Mouse (Mus musculus): Measurements from ENCODE around the gene Ppfia3.
"Not testable (repeated sequence)": the region's sequence is repeated elsewhere in the genome, so short reads cannot be mapped to it uniquely, and the experiment has no call there.

DNA sequence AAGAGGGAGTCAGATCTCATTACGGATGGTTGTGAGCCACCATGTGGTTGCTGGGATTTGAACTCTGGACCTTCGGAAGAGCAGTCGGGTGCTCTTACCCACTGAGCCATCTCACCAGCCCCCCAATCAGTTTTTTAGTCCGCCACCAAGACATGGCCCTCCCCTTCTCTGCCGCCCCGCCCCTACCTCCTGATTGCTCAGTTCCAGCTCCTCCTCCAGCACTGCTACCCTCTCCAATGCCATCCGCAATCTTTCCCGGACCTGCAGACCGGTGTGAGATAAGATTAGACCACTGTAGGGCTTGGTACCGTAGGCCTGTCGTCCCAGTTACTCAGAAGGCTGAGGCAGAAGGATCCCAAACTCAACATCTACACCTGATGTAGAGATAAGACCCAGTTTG lies 7.7 kb downstream of the Ppfia3 start:
- not testable (repeated sequence) for TF ChIP-seq CTCF (conservative IDR thresholded peaks at IDR 0.05; ENCODE audit: low read length); NANOG (IDR thresholded peaks at IDR 0.05; ENCODE audit: borderline replicate concordance, low read length)

Data from E14TG2a.4 (cell line).